Mouse (Mus musculus): ENCODE data around the gene Gm29427.
A peak's percentile ranks its signal among the peaks of the same experiment; 100 is the strongest.
"Not testable (repeated sequence)": the region's sequence is repeated elsewhere in the genome, so short reads cannot be mapped to it uniquely, and the experiment has no call there.

Gm29427 gene

GRCm38 (mm10) chr1:130731741-130732337 lies 16.2 kb upstream of the Gm29427 start, which contains the start of gene AA986860:
TSS of gene AA986860 (plus strand) at chr1:130731976.
- DNase-seq = no peak

- DNase-seq = no peak
Measured at GRCm38 (mm10) chr1:130729153-130729552, 13.6 kb upstream of the Gm29427 start, which contains the start of gene Pfkfb2. TSS of gene Pfkfb2 (minus strand) at chr1:130729253.

- DNase-seq = no peak
Measured at GRCm38 (mm10) chr1:130728708-130729107, 13.1 kb upstream of the Gm29427 start.

GRCm38 (mm10) chr1:130728070-130728469 lies 12.5 kb upstream of the Gm29427 start:
- no peak for DNase-seq

GRCm38 (mm10) chr1:130726396-130726795 lies 10.8 kb upstream of the Gm29427 start:
- DNase-seq = no peak

- no peak for DNase-seq
Measured at GRCm38 (mm10) chr1:130724206-130724605, 8.6 kb upstream of the Gm29427 start.

GRCm38 (mm10) chr1:130717291-130717871 lies 1.8 kb upstream of the Gm29427 start, which contains the start of gene Yod1:
TSS of gene Yod1 (plus strand) at chr1:130717327.
- peak; percentile 92 for DNase-seq

- peak; percentile 42 for DNase-seq
Measured at GRCm38 (mm10) chr1:130716513-130717290, 1.1 kb upstream of the Gm29427 start.

GRCm38 (mm10) chr1:130716218-130716512 lies 566 bp upstream of the Gm29427 start:
- DNase-seq = no peak

GRCm38 (mm10) chr1:130714046-130714445 lies 1.6 kb downstream of the Gm29427 start:
- no peak for DNase-seq

GRCm38 (mm10) chr1:130710283-130711080 lies 5.1 kb downstream of the Gm29427 start:
- no peak for DNase-seq

GRCm38 (mm10) chr1:130703613-130704012 lies 12.0 kb downstream of the Gm29427 start:
- no peak for DNase-seq

GRCm38 (mm10) chr1:130701976-130702375 lies 13.6 kb downstream of the Gm29427 start:
- no peak for DNase-seq

GRCm38 (mm10) chr1:130699937-130700633 lies 15.5 kb downstream of the Gm29427 start:
- DNase-seq = peak; percentile 19

- DNase-seq = no peak
Measured at GRCm38 (mm10) chr1:130698601-130699000, 17.0 kb downstream of the Gm29427 start.

GRCm38 (mm10) chr1:130683905-130684304 lies 31.7 kb downstream of the Gm29427 start:
- no peak for DNase-seq

- DNase-seq = no peak
Measured at GRCm38 (mm10) chr1:130681656-130682413, 33.8 kb downstream of the Gm29427 start.

GRCm38 (mm10) chr1:130681075-130681474 lies 34.5 kb downstream of the Gm29427 start:
- no peak for DNase-seq

- DNase-seq = no peak
Measured at GRCm38 (mm10) chr1:130678551-130678950, 37.0 kb downstream of the Gm29427 start.

GRCm38 (mm10) chr1:130663576-130663975 lies 52.0 kb downstream of the Gm29427 start:
- DNase-seq = not testable (repeated sequence)

- no peak for DNase-seq
Measured at GRCm38 (mm10) chr1:130661454-130661853, 54.1 kb downstream of the Gm29427 start, which contains the start of gene C4bp. TSS of gene C4bp (minus strand) at chr1:130661632.

- not testable (repeated sequence) for DNase-seq
Measured at GRCm38 (mm10) chr1:130659641-130660040, 56.0 kb downstream of the Gm29427 start.

All from right cerebral cortex, postnatal 25 days (tissue).